In the genomic region with DNA sequence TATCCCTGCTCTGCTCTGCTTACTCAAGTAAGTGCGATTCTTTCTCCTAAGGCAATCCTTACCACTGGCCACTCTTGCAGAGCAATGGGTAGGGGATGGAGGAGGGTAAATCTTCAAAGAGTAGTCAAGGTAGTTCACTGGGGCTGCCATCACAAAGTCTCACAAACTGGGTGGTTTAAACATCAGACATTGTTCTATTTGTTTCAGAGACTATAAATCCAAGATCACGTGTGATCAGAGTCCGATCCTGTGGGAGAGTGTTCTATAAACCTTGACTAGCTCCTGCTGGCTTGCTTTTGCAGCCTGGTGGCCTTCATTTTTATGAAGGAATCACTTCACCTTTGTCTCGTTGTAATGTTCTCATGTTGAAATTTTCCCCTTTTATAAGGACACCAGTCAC, we compare ENCODE assay signal across 13 mouse cellular contexts. TPM values are rescaled to one million over a fixed set of nuclear protein-coding genes. Genes with fewer than 3 reads are reported as not detected.
A peak's percentile ranks its signal among the peaks of the same experiment; 100 is the strongest.
DNase-seq lines count a peak whose midpoint lies in the region; ATAC-seq and TF ChIP-seq lines count a peak whose summit lies in the region.
"Had no signal": no experiment of that assay in that cellular context is flagged by ENCODE, and none has a peak within 500 bp of the region (broad histone marks: within the 10 kb centered on the region; RNA-seq: fewer than 3 reads in every experiment).

No protein-coding gene starts in this region.

- peak overlapping the region; percentile 59 for H3K4me2 ChIP-seq in heart, embryonic 15.5 days
- H3K4me2 ChIP-seq in liver, embryonic 12.5 days: peak overlapping the region; percentile 48; the same call in 1 of the 2 replicates
- peak overlapping the region; percentile 49 for H3K4me2 ChIP-seq in limb, embryonic 13.5 days (replicated peaks)
- H3K4me2 ChIP-seq in stomach, postnatal 0 days (replicated peaks; ENCODE audit: low read depth): no peak overlapping the region

- no peak for ATAC-seq in heart, embryonic 15.5 days (replicated peaks; ENCODE audit: insufficient number of reproducible peaks, insufficient read depth, low FRiP score, low read depth)
- no peak for ATAC-seq in liver, embryonic 12.5 days
- no peak for ATAC-seq in limb, embryonic 13.5 days (ENCODE audit: low FRiP score, low read depth)
- ATAC-seq in stomach, postnatal 0 days (ENCODE audit: low FRiP score, low TSS enrichment): no peak

- H3K9ac ChIP-seq in heart, embryonic 15.5 days: no peak overlapping the region
- H3K9ac ChIP-seq in liver, embryonic 12.5 days: no peak overlapping the region
- no peak overlapping the region; the same call in 1 of the 2 replicates for H3K9ac ChIP-seq in limb, embryonic 13.5 days
- no peak overlapping the region for H3K9ac ChIP-seq in stomach, postnatal 0 days (ENCODE audit: low read length)
- H3K9ac ChIP-seq: neural tube, embryonic 12.5 days had no signal

- DNase-seq in heart, postnatal 10 days: no peak
- DNase-seq in liver: no peak
- no peak for DNase-seq in stomach, postnatal 0 days (ENCODE audit: low spot score)
- DNase-seq in urinary bladder, postnatal 25 days (ENCODE audit: low spot score): no peak
- DNase-seq: gastrocnemius, postnatal 25 days; heart, postnatal 36 days; midbrain, embryonic 14.5 days; thymus, postnatal 4 days had no signal

- WGBS in heart, embryonic 15.5 days: 76% methylated on average over 4 of the region's 4 CpGs
- WGBS in liver, embryonic 12.5 days (ENCODE audit: insufficient replicate concordance): 66% methylated on average over 4 of the region's 4 CpGs
- WGBS in limb, embryonic 13.5 days: 42% methylated on average over 4 of the region's 4 CpGs
- 52% methylated on average over 4 of the region's 4 CpGs for WGBS in stomach, postnatal 0 days

- no peak for TF ChIP-seq EP300 in stomach, postnatal 0 days (optimal IDR thresholded peaks at IDR 0.05)

- H3K4me3 ChIP-seq in heart, embryonic 15.5 days: 0 out of 2 replicates have a peak overlapping the region, but pooled peaks have one; percentile 32
- no peak overlapping the region for H3K4me3 ChIP-seq in liver, embryonic 12.5 days
- H3K4me3 ChIP-seq in limb, embryonic 13.5 days: no peak overlapping the region
- H3K4me3 ChIP-seq in stomach, postnatal 0 days (ENCODE audit: low read depth, low read length): no peak overlapping the region
- H3K4me3 ChIP-seq: neural tube, embryonic 12.5 days had no signal

- H3K36me3 ChIP-seq in heart, embryonic 15.5 days: no peaks in the 10 kb centered on the region
- no peaks in the 10 kb centered on the region for H3K36me3 ChIP-seq in liver, embryonic 12.5 days
- H3K36me3 ChIP-seq in limb, embryonic 13.5 days: no peaks in the 10 kb centered on the region
- H3K36me3 ChIP-seq in stomach, postnatal 0 days (ENCODE audit: control insufficient read depth, insufficient read depth, low read length): no peaks in the 10 kb centered on the region
- H3K36me3 ChIP-seq: G1E; neural tube, embryonic 12.5 days had no signal

- intact Hi-C loops in heart, postnatal 10 days (cut with DNase I): no loop called here

- H3K9me3 ChIP-seq in heart, embryonic 15.5 days (replicated peaks): no peaks in the 10 kb centered on the region
- H3K9me3 ChIP-seq in liver, embryonic 12.5 days (replicated peaks): no peaks in the 10 kb centered on the region
- peaks cover 4% of the 10 kb centered on the region; the same call in 1 of the 2 replicates for H3K9me3 ChIP-seq in limb, embryonic 13.5 days
- H3K9me3 ChIP-seq in stomach, postnatal 0 days (ENCODE audit: control insufficient read depth, low read length): no peaks in the 10 kb centered on the region
- H3K9me3 ChIP-seq: neural tube, embryonic 12.5 days had no signal

- peaks cover 21% of the 10 kb centered on the region for H3K4me1 ChIP-seq in heart, embryonic 15.5 days (replicated peaks)
- H3K4me1 ChIP-seq in liver, embryonic 12.5 days: peaks cover 6% of the 10 kb centered on the region; the same call in 1 of the 2 replicates
- H3K4me1 ChIP-seq in limb, embryonic 13.5 days: peaks cover 47% of the 10 kb centered on the region
- H3K4me1 ChIP-seq in stomach, postnatal 0 days (replicated peaks; ENCODE audit: control insufficient read depth, insufficient read depth): no peaks in the 10 kb centered on the region; the same call in 1 of the 2 replicates

- no peaks in the 10 kb centered on the region for H3K27me3 ChIP-seq in heart, embryonic 15.5 days
- H3K27me3 ChIP-seq in liver, embryonic 12.5 days (replicated peaks): peaks cover 21% of the 10 kb centered on the region
- peaks cover 6% of the 10 kb centered on the region; the same call in 1 of the 2 replicates for H3K27me3 ChIP-seq in limb, embryonic 13.5 days
- H3K27me3 ChIP-seq in stomach, postnatal 0 days (ENCODE audit: control insufficient read depth, insufficient read depth, low read length): no peaks in the 10 kb centered on the region

- 0 out of 2 replicates have a peak overlapping the region, but pooled peaks have one; percentile 4 for H3K27ac ChIP-seq in heart, embryonic 15.5 days
- H3K27ac ChIP-seq in liver, embryonic 12.5 days: no peak overlapping the region
- H3K27ac ChIP-seq in limb, embryonic 13.5 days: no peak overlapping the region
- peak overlapping the region; percentile 87 for H3K27ac ChIP-seq in stomach, postnatal 0 days (replicated peaks)
- H3K27ac ChIP-seq: neural tube, embryonic 12.5 days had no signal

- TF ChIP-seq CTCF in stomach, postnatal 0 days (IDR thresholded peaks at IDR 0.05; ENCODE audit: low read depth): no peak

RNA-seq across cellular contexts. Expression of a gene that starts 0.6 kb away (rescaled TPM):
- polyA plus RNA-seq in heart, embryonic 15.5 days (2015; fragmentation: Nextera tagmentation; extraction: Ambion mirVana): 0.06 and 0.38 TPM in 2 replicates
- total RNA-seq in heart, postnatal 10 days (2021): under 1 TPM; 0.19 to 0.20 TPM
- 0.39 and 0.51 TPM in 2 replicates for polyA plus RNA-seq in liver, embryonic 12.5 days (2016; fragmentation: Nextera tagmentation; extraction: Ambion mirVana)
- 0.34 and 0.42 TPM in 2 replicates for polyA plus RNA-seq in limb, embryonic 13.5 days (2015; fragmentation: Nextera tagmentation; extraction: Ambion mirVana)
- polyA plus RNA-seq in stomach, postnatal 0 days (2015; fragmentation: Nextera tagmentation; extraction: Ambion mirVana): 12.7 and 14.2 TPM in 2 replicates
- total RNA-seq: gastrocnemius, postnatal 25 days had no signal
- polyA plus RNA-seq: G1E had no signal

RNA-seq across cellular contexts. Expression of a gene that starts 39.5 kb away (rescaled TPM):
- 257 and 284 TPM in 2 replicates for polyA plus RNA-seq in heart, embryonic 15.5 days (2015; fragmentation: Nextera tagmentation; extraction: Ambion mirVana)
- total RNA-seq in heart, postnatal 10 days (2021): 100 to 1,000 TPM; 161 to 178 TPM
- polyA plus RNA-seq in liver, embryonic 12.5 days (2016; fragmentation: Nextera tagmentation; extraction: Ambion mirVana): 278 and 288 TPM in 2 replicates
- polyA plus RNA-seq in limb, embryonic 13.5 days (2015; fragmentation: Nextera tagmentation; extraction: Ambion mirVana): 401 and 408 TPM in 2 replicates
- 530 and 563 TPM in 2 replicates for polyA plus RNA-seq in stomach, postnatal 0 days (2015; fragmentation: Nextera tagmentation; extraction: Ambion mirVana)

Comparison
In these comparisons a context has a peak if more than half of its experiments do, and no peak if none do; other contexts are left out.
1. H3K27ac ChIP-seq: peak in heart, embryonic 15.5 days (single experiment) and stomach, postnatal 0 days (single experiment); none in liver, embryonic 12.5 days (single experiment) and limb, embryonic 13.5 days (single experiment).